Mouse (Mus musculus): ENCODE results near the gene Fmr1.

Fmr1 gene

DNA sequence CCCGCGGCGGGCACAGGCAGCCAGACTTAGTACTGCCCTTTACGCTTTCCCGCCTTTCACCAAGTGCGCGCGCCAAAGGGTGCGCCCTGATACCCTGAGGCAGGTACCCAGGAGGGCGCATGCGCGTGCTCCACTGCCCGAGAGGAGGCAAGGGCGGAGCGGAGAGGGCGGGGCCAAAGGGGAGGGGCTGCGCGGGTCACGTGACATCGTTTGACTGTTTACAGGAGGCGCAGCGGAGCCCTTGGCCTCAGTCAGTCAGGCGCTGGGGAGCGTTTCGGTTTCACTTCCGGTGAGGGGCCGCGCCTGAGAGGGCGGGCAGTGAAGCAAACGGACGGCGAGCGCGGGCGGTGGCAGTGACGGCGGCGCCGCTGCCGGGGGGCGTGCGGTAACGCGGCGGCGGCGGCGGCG is at the start of gene Fmr1:
TSS of gene Fmr1 (plus strand) at position 209 of the 408 bp plus-strand sequence.
- DNase-seq (ENCODE audit: low read depth, low spot score) = peak; percentile 94

DNA sequence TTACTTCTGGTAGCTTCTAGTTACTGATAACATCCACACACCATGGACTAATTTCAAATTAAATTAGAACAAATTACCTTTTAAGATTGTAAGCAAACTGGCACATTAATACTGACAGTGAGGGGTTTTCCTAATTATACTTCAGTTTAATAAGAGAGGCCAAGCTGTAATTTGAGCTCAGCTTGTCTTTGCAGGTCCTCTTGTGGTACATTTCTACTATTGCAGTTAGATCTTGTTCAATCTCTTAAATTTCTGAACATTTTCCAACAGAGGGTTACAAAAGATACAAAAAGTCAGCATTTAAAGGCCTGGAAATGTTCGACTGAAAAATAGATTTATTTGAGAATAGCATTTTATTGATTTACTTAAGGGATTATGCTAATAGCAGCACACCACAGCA is 36.7 kb upstream of the Fmr1 start:
- no peak for DNase-seq (ENCODE audit: low read depth, low spot score)

DNA sequence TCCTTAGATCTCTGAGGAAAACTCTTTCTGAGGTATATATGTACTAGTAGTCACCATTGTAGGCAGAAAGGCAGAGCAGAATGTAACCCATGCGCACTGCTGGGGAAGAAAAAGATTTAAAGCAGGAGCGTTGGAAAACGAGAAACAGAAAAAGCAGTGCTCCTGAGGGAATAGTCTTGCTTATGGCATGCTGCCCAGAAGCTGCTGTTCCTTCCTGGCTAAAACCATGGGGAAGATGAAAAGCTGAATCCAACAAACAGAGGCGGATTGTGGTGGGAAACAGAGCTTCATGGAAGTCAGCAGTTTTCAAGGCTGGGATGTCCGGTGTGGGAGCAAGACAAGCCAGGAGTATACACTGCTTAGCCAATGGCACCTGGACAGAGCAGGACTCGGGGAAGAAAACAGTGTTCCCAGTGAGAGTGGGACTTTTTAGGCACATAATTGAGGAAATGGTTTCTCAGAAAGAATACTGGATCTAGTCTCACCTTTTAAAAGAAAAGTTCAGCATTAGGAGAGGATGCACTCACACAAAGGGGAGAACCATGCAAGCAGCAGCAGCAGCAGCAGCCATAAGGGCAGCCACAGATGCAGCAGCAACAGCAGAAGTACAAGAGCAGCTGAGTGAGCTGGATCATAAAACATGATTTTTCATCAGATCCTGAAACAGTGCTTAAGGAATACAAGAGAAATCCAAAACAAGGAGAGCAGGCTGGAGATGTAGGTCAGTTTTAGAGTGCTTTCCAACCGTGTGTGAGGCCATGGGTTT is 33.0 kb upstream of the Fmr1 start:
- DNase-seq (ENCODE audit: low read depth, low spot score) = no peak

DNA sequence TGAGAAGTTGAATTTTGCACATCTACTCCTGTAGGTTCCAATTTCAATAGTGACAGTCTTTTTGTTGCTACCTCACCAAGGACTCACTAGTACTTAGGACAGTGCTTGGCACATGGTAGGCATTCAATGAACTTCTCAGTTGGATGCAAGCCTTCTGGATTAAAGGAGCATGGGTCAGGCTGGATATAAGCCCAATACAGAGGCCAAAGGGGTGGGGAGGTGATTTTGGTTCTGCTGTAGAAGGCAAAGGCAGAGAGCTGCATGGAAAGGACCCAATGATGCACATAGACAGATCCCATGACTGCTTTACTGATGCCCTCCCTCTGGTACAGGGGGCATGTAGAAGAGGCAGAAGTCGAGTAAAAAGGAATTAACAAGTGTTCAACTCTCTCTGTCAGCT is 833 bp upstream of the Fmr1 start:
- peak; percentile 4 for DNase-seq (ENCODE audit: low read depth, low spot score)

GRCm38 (mm10) chrX:68678815-68679486 is 610 bp downstream of the Fmr1 start:
- DNase-seq (ENCODE audit: low read depth, low spot score) = peak; percentile 31

GRCm38 (mm10) chrX:68684706-68685105 is 6.4 kb downstream of the Fmr1 start:
- DNase-seq (ENCODE audit: low read depth, low spot score) = no peak

DNA sequence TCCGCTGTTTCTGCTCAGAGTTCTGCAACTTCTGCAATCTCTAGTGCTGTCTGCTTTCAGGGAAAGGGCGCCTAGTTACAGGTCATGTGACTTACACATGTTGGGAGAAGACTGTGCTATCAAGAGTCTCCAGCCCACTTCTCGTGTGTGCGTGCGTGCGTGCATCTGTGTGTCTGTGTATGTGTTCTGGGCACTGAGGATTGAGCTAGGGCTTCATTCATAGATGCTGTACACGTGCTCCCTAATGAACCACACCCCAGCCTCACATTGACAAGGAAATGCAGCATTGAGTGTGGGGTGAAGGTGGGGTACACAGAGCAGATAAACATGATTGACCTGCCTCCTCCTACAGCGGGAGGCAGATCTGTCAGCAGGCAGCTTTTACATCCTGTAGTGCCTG is 13.6 kb downstream of the Fmr1 start:
- DNase-seq (ENCODE audit: low read depth, low spot score) = peak; percentile 2

GRCm38 (mm10) chrX:68736902-68737301 is 58.6 kb downstream of the Fmr1 start:
- DNase-seq (ENCODE audit: low read depth, low spot score) = no peak

- DNase-seq (ENCODE audit: low read depth, low spot score) = peak; percentile 43
These were observed 61.7 kb downstream of the Fmr1 start for GRCm38 (mm10) chrX:68740088-68740487.

GRCm38 (mm10) chrX:68761606-68762005 is 83.3 kb downstream of the Fmr1 start, which contains the start of gene Fmr1nb:
TSS of gene Fmr1nb (plus strand) at chrX:68761839.
- DNase-seq (ENCODE audit: low read depth, low spot score) = peak; percentile 79

All from ES-CJ7 (cell line).